Mouse (Mus musculus) C2C12 (cell line): ENCODE measurements around the gene Rin1. TPM values are rescaled to one million over a fixed set of nuclear protein-coding genes. Genes with fewer than 3 reads are reported as not detected.

ENCODE experiments used
- H3K27me3 ChIP-seq: one replicate; pipeline ENCODE4 v1.6.1; 2011; ENCODE audit not compliant: control insufficient read depth, insufficient read depth, insufficient read length
- H3K36me3 ChIP-seq: one replicate; pipeline ENCODE4 v1.6.1; 2011; ENCODE audit not compliant: control insufficient read depth, insufficient read depth
- H3K4me3 ChIP-seq: one replicate; pipeline ENCODE4 v1.5.1; 2011; ENCODE audit warnings: mild to moderate bottlenecking, control low read depth; ENCODE audit not compliant: poor library complexity, insufficient read depth, severe bottlenecking
- H3K79me2 ChIP-seq: one replicate; pipeline ENCODE4 v1.6.1; 2011; ENCODE audit not compliant: control insufficient read depth, insufficient read depth
- H3K79me3 ChIP-seq: one replicate; pipeline ENCODE4 v1.6.1; 2011; ENCODE audit warnings: low read depth, control low read depth
- H3ac ChIP-seq: one replicate; pipeline ENCODE3; 2011; ENCODE audit warnings: low read depth; ENCODE audit not compliant: control insufficient read depth, insufficient read length
- CEBPB ChIP-seq: IDR thresholded peaks from one replicate; pipeline ENCODE4 v1.6.1; 2011; ENCODE audit warnings: low read depth, mild to moderate bottlenecking, control low read depth, moderate library complexity
- CTCF ChIP-seq: IDR thresholded peaks from one replicate; pipeline ENCODE4 v1.5.1; 2011; ENCODE audit not compliant: control insufficient read depth, insufficient read depth, insufficient read length
- FOSL1 ChIP-seq: IDR thresholded peaks from one replicate; pipeline ENCODE4 v1.8.0; 2011; ENCODE audit warnings: mild to moderate bottlenecking, low read length; ENCODE audit not compliant: poor library complexity, insufficient read depth, severe bottlenecking
- MAX ChIP-seq: IDR thresholded peaks from one replicate; pipeline ENCODE4 v1.6.1; 2011; ENCODE audit warnings: mild to moderate bottlenecking, control low read depth
- MYOD1 ChIP-seq: IDR thresholded peaks from one replicate; pipeline ENCODE4 v1.6.1; 2011; ENCODE audit warnings: low read depth; ENCODE audit not compliant: control insufficient read depth, insufficient read length
- MYOG ChIP-seq: IDR thresholded peaks from one replicate; pipeline ENCODE4 v1.6.1; 2011; ENCODE audit not compliant: control insufficient read depth, insufficient read length; ENCODE audit errors: extremely low read depth
- USF1 ChIP-seq: IDR thresholded peaks from one replicate; pipeline ENCODE4 v1.6.1; 2011; ENCODE audit warnings: low read depth, mild to moderate bottlenecking, control low read depth, moderate library complexity
- polyA plus RNA-seq: library from polyadenylated mRNA; unstranded; fragments of >200 nt; fragmentation: generic; extraction: Trizol; gene quantifications from one replicate; pipeline ENCODE4 v1.2.1, GENCODE M21; 2012; ENCODE audit warnings: missing spikeins

The Rin1 gene
- polyA plus RNA-seq, 1 experiment = 48.9 TPM

DNA sequence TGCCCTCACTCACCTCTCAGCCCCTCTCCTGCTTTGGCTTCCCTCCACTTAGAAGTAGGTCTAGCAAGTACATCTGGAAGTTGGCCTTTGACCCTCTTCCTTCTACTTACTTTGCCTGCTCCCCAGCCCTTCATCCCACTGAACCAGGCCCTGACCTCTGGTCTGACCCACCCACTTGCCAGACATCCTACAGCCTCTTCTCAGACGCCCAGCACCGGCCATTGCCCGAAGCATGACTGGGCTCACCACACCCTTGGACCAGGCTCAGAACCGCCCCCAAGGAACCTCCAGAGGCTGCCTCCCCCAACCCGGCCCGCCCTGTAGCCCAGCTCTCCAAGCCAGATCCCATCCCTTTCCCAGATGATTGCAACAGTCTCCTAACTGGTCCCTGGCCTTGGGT, 12.2 kb downstream of the Rin1 start:
- Histone ChIP-seq H3K4me3 (no peak overlapping the region), H3ac (no peak overlapping the region), H3K79me3 (no peaks in the 10 kb centered on the region), H3K79me2 (no peaks in the 10 kb centered on the region), H3K36me3 (no peaks in the 10 kb centered on the region), H3K27me3 (no peaks in the 10 kb centered on the region)
- TF ChIP-seq MYOG (no peak), MAX (no peak), MYOD1 (no peak), FOSL1 (no peak), CEBPB (no peak), USF1 (no peak), CTCF (no peak)

DNA sequence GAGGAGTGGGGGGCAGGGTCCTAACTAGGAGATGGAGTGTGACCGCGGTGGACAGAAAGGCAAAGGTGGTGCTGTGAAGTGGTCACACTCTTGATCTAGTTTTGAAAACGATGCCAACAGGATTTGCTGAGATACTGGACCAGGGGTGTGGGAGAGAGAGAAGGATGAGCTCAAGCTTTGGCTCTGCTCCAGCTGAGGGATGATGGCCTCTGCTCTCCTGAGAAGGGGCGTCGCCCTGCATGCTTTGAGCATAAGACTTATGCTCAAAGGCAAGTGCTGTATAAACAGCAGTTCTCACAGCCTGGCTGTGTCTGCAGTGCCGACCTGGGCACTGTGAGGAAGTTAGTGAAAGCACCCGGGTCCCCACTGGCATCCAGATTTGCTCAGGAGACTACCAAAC, 14.8 kb downstream of the Rin1 start:
- Histone ChIP-seq H3K4me3 (no peak overlapping the region), H3K79me3 (no peaks in the 10 kb centered on the region), H3K79me2 (no peaks in the 10 kb centered on the region), H3ac (no peak overlapping the region), H3K27me3 (no peaks in the 10 kb centered on the region), H3K36me3 (no peaks in the 10 kb centered on the region)
- no peak for TF ChIP-seq FOSL1
- TF ChIP-seq MAX = no peak
- TF ChIP-seq CTCF = no peak
- TF ChIP-seq CEBPB = no peak
- no peak for TF ChIP-seq USF1
- TF ChIP-seq MYOD1 = no peak
- no peak for TF ChIP-seq MYOG

DNA sequence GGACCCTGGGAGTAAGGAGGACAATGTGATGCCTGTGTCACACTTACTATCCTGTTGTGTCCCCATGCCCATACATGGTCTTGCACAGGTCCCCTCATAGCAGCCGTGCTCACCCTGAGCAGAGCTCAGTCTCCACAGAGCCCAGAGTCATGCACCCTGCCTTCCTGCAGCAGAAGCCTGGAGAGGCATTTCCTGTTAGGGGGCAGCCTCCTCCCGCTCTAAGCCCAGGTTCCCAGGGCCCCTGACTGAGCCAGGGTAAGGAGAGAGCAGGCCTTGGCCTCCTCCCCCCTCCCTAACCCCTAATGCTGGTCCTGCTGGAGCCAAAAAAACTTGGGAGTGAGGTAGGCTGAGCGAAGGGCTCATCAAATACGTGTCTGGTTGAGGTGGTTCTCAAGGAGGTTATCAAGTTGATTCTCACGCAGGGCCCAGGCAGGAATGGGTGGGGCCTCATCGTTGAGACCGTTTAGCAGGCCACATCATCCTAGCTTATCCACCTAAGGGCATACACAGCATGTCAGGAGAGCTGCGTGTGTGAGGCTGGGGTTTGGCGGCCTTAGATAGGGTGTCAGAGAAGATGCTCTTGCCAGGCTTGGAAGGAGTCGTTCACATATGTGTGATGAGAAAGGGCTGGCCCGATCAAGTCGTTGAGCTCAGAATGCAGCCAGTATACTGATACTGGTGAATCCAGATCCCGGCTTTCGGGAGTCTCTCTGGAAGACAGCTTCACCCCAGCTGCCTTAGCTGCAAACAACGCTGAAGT, 16.9 kb downstream of the Rin1 start:
- H3K79me3 ChIP-seq = no peaks in the 10 kb centered on the region
- no peak for TF ChIP-seq FOSL1
- no peak overlapping the region for H3ac ChIP-seq
- H3K79me2 ChIP-seq = no peaks in the 10 kb centered on the region
- no peaks in the 10 kb centered on the region for H3K27me3 ChIP-seq
- H3K36me3 ChIP-seq = no peaks in the 10 kb centered on the region
- H3K4me3 ChIP-seq = no peak overlapping the region

DNA sequence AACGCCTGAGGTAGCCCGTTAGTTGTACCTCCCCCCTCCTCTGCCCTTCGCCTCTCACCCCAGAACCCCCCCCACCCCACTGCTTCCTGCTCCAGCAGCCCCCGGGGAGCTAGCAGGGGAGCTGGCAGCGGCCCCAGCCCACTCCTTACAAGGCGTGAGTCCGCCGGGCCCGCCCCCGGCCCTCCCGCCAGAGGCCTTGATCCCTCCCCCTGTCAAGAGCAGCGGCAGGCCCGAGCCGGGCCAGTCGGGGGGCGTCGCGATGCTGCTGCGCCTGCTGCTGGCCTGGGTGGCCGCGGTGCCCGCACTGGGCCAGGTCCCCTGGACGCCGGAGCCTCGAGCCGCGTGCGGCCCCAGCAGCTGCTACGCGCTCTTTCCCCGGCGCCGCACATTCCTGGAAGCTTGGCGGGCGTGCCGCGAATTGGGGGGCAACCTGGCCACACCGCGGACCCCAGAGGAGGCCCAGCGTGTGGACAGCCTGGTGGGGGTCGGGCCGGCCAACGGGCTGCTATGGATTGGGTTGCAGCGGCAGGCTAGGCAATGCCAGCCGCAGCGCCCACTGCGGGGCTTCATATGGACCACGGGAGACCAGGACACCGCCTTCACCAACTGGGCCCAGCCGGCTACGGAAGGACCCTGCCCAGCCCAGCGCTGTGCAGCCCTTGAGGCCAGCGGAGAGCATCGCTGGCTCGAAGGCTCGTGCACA, 17.7 kb downstream of the Rin1 start, which contains the start of gene Cd248:
Cd248 (plus strand) TSS at position 212 of the 703 bp plus-strand sequence.
- no peak within 1 kb of the TSS for H3K4me3 ChIP-seq
- H3ac ChIP-seq = peak within 1 kb of the TSS; percentile 47
- H3K36me3 ChIP-seq = no peaks in the 10 kb centered on the region
- H3K79me2 ChIP-seq = no peaks in the 10 kb centered on the region
- no peaks in the 10 kb centered on the region for H3K79me3 ChIP-seq
- no peaks in the 10 kb centered on the region for H3K27me3 ChIP-seq
- TF ChIP-seq MYOG (no peak), MAX (no peak), MYOD1 (no peak), CTCF (no peak), FOSL1 (no peak), CEBPB (no peak), USF1 (no peak)

DNA sequence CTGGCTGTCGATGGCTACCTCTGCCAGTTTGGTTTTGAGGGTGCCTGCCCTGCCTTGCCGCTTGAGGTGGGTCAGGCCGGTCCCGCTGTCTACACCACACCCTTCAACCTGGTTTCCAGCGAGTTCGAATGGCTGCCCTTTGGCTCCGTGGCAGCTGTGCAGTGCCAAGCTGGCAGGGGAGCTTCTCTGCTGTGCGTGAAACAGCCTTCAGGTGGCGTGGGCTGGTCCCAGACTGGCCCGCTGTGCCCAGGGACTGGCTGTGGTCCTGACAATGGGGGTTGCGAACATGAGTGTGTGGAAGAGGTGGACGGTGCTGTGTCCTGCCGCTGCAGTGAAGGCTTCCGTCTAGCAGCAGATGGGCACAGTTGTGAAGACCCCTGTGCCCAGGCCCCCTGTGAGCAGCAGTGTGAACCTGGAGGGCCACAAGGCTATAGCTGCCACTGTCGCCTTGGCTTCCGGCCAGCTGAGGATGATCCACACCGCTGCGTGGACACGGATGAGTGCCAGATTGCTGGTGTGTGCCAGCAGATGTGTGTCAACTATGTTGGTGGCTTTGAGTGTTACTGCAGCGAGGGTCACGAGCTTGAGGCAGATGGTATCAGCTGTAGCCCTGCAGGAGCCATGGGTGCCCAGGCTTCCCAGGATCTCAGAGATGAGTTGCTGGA, 18.4 kb downstream of the Rin1 start:
- Histone ChIP-seq H3K4me3 (no peak overlapping the region), H3K27me3 (no peaks in the 10 kb centered on the region), H3K79me3 (no peaks in the 10 kb centered on the region), H3ac (no peak overlapping the region), H3K36me3 (no peaks in the 10 kb centered on the region), H3K79me2 (no peaks in the 10 kb centered on the region)
- no peak for TF ChIP-seq CTCF
- TF ChIP-seq MAX = no peak
- no peak for TF ChIP-seq MYOD1
- TF ChIP-seq USF1 = no peak
- no peak for TF ChIP-seq MYOG
- no peak for TF ChIP-seq CEBPB
- TF ChIP-seq FOSL1 = no peak

DNA sequence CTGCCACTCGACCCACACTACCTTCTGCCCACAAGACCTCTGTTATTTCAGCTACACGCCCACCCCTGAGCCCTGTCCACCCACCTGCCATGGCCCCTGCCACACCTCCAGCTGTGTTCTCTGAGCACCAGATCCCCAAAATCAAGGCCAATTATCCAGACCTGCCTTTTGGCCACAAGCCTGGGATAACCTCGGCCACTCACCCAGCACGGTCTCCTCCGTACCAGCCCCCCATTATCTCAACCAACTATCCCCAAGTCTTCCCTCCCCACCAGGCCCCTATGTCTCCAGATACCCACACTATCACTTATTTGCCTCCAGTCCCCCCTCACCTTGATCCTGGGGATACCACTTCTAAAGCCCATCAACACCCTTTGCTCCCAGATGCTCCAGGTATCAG, 19.2 kb downstream of the Rin1 start:
- TF ChIP-seq USF1 (no peak), MYOD1 (no peak), MYOG (no peak), CTCF (no peak), CEBPB (no peak), FOSL1 (no peak), MAX (no peak)
- no peak overlapping the region for H3ac ChIP-seq
- no peak overlapping the region for H3K4me3 ChIP-seq
- H3K36me3 ChIP-seq = no peaks in the 10 kb centered on the region
- no peaks in the 10 kb centered on the region for H3K79me2 ChIP-seq
- H3K27me3 ChIP-seq = no peaks in the 10 kb centered on the region
- no peaks in the 10 kb centered on the region for H3K79me3 ChIP-seq
